Mouse (Mus musculus): ENCODE data around the gene Gm1123. TPM values are rescaled to one million over a fixed set of nuclear protein-coding genes. Genes with fewer than 3 reads are reported as not detected.

Gm1123 gene
- total RNA-seq, 2 experiments from 2014 or later: not detected

- intact Hi-C loops (cut with DNase I): no loop called here
- DNase-seq (ENCODE audit: low spot score in 2 of 2): no peak
Observed at GRCm38 (mm10) chr9:99009898-99010199, 25.7 kb downstream of the Gm1123 start.

- no peak for DNase-seq (ENCODE audit: low spot score in 2 of 2)
- intact Hi-C loops (cut with DNase I): no loop called here
Observed at GRCm38 (mm10) chr9:99009069-99009897, 26.2 kb downstream of the Gm1123 start.

- intact Hi-C loops (cut with DNase I): no loop called here
- DNase-seq (ENCODE audit: low spot score in 2 of 2): no peak
Observed at GRCm38 (mm10) chr9:99001326-99001725, 34.2 kb downstream of the Gm1123 start.

- peak; percentile 20 to 71 for DNase-seq (ENCODE audit: low spot score in 2 of 2)
- intact Hi-C loops (cut with DNase I): no loop called here
Observed at GRCm38 (mm10) chr9:98999881-99000339, 35.6 kb downstream of the Gm1123 start.

GRCm38 (mm10) chr9:98994103-98994502 lies 41.4 kb downstream of the Gm1123 start:
- intact Hi-C loops (cut with DNase I): no loop called here

GRCm38 (mm10) chr9:98987131-98987530 lies 48.4 kb downstream of the Gm1123 start:
- intact Hi-C loops (cut with DNase I): loop anchor here (10.0 kb wide), 2 partner anchors 258 to 458 kb away; partner anchors contain the start of gene Cep70
- no peak for DNase-seq (ENCODE audit: low spot score in 2 of 2)

More at GRCm38 (mm10) chr9:98994103-98994502, 41.4 kb downstream of the Gm1123 start:
- DNase-seq (ENCODE audit: low spot score in 2 of 2): no peak

GRCm38 (mm10) chr9:98986476-98987096 lies 48.9 kb downstream of the Gm1123 start:
- DNase-seq (ENCODE audit: low spot score in 2 of 2): peak in 1 of 2 experiments; percentile 31
- intact Hi-C loops (cut with DNase I): loop anchor here (10.0 kb wide), 2 partner anchors 258 to 458 kb away; partner anchors contain the start of gene Cep70

GRCm38 (mm10) chr9:98985800-98986475 lies 49.6 kb downstream of the Gm1123 start, which contains the start of gene Faim:
Gene Faim (plus strand): TSS chr9:98986373.
- intact Hi-C loops (cut with DNase I): loop anchor here (10.0 kb wide), 2 partner anchors 259 to 459 kb away; partner anchors contain the start of gene Cep70
- peak; percentile 100 for DNase-seq (ENCODE audit: low spot score in 2 of 2)

GRCm38 (mm10) chr9:98979431-98980416 lies 55.8 kb downstream of the Gm1123 start:
- peak; percentile 77 to 85 for DNase-seq (ENCODE audit: low spot score in 2 of 2)
- intact Hi-C loops (cut with DNase I): loop anchor here (5.0 to 10.0 kb wide), 3 partner anchors 265 to 465 kb away; partner anchors contain the start of gene Cep70

GRCm38 (mm10) chr9:98976520-98976919 lies 59.0 kb downstream of the Gm1123 start:
- no peak for DNase-seq (ENCODE audit: low spot score in 2 of 2)
- intact Hi-C loops (cut with DNase I): loop anchor here (5.0 kb wide), 1 partner anchor 401 kb away; no protein-coding TSS in a partner anchor

- no peak for DNase-seq (ENCODE audit: low spot score in 2 of 2)
- intact Hi-C loops (cut with DNase I): loop anchor here (5.0 kb wide), 1 partner anchor 401 kb away; no protein-coding TSS in a partner anchor
Observed at GRCm38 (mm10) chr9:98976081-98976480, 59.4 kb downstream of the Gm1123 start.

GRCm38 (mm10) chr9:98974898-98975297 lies 60.6 kb downstream of the Gm1123 start:
- intact Hi-C loops (cut with DNase I): loop anchor here (5.0 kb wide), 1 partner anchor 402 kb away; no protein-coding TSS in a partner anchor
- no peak for DNase-seq (ENCODE audit: low spot score in 2 of 2)

- intact Hi-C loops (cut with DNase I): no loop called here
- DNase-seq (ENCODE audit: low spot score in 2 of 2): no peak
Observed at GRCm38 (mm10) chr9:98973561-98973960, 62.0 kb downstream of the Gm1123 start.

- DNase-seq (ENCODE audit: low spot score in 2 of 2): no peak
- intact Hi-C loops (cut with DNase I): no loop called here
Observed at GRCm38 (mm10) chr9:98973101-98973521, 62.4 kb downstream of the Gm1123 start.

GRCm38 (mm10) chr9:98965084-98965483 lies 70.4 kb downstream of the Gm1123 start:
- DNase-seq (ENCODE audit: low spot score in 2 of 2): no peak
- intact Hi-C loops (cut with DNase I): no loop called here

GRCm38 (mm10) chr9:98963661-98964060 lies 71.9 kb downstream of the Gm1123 start:
- intact Hi-C loops (cut with DNase I): loop anchor here (5.0 kb wide), 2 partner anchors 316 to 351 kb away; no protein-coding TSS in a partner anchor
- DNase-seq (ENCODE audit: low spot score in 2 of 2): no peak

- intact Hi-C loops (cut with DNase I): loop anchor here (5.0 kb wide), 2 partner anchors 315 to 350 kb away; no protein-coding TSS in a partner anchor
- DNase-seq (ENCODE audit: low spot score in 2 of 2): no peak
Observed at GRCm38 (mm10) chr9:98962478-98963142, 72.9 kb downstream of the Gm1123 start.
